Mouse (Mus musculus) liver, postnatal 0 days (tissue): ENCODE data around the gene Fam161a.

ENCODE experiments used
- CTCF ChIP-seq: sonication (generic); IDR thresholded peaks from 2 replicates; pipeline ENCODE4 v1.5.1; 2016; ENCODE audit warnings: antibody characterized with exemption, low read depth
- EP300 ChIP-seq: IDR thresholded peaks from 2 replicates; pipeline ENCODE4 v1.6.1; 2016; ENCODE audit warnings: antibody characterized with exemption, low read depth, mild to moderate bottlenecking

DNA sequence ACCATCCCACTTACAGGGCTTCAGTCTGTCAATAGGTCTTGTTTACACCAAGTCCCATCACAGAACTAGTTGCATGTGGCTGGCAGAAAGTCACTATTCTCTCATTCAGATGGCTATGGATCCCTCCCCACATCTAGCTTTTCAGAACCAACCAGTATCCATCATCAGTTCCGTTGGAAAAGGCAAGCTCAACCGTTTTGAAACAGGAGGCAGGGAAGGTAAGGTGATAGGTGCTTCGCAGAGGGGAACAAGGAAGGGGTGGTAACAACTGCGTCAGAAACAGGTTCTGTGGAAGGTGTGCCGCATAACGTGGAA lies 208 bp upstream of the Fam161a start:
- TF ChIP-seq EP300 (no peak), CTCF (no peak)
